Mouse (Mus musculus) myocyte (in vitro differentiated cells): ENCODE measurements around the gene Actr6.

Experiments
- MAX ChIP-seq: IDR thresholded peaks from one replicate; pipeline ENCODE4 v1.6.1; 2011; ENCODE audit warnings: low read depth, mild to moderate bottlenecking, control low read depth
- POLR2A ChIP-seq: IDR thresholded peaks from one replicate; pipeline ENCODE4 v1.6.1; 2011; ENCODE audit warnings: low read depth, mild to moderate bottlenecking, control low read depth, moderate library complexity; ENCODE audit not compliant: insufficient read length
- TCF3 ChIP-seq: IDR thresholded peaks from one replicate; pipeline ENCODE4 v1.6.1; 2011; ENCODE audit warnings: low read depth, control low read depth; ENCODE audit not compliant: insufficient read length

DNA sequence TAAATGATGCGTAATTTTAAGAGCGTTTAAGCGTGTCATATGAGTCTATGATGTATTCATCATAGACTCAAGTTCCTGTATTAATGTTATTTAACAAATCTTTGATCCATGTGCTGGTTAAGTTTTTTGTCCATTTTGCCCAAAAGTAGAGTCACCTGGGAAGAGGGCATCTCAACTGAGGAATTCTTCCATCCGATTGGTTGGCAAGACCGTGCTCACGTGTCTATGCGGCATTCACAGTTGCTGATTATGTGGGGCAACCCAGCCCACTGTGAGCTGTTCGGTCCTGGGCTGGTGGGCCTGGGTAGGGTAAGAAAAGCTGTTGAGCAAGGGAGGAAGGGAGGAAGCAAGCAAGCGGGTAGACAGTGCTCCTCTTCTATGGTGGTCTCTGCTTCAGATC, 6.3 kb upstream of the Actr6 start:
- TF ChIP-seq TCF3, result no peak
- TF ChIP-seq POLR2A, result no peak
- TF ChIP-seq MAX, result no peak
